Mouse (Mus musculus) thymus, adult 2 months (tissue): ENCODE measurements around the gene Plekhh1.

ENCODE experiments used
- CTCF ChIP-seq: fragments of 200-500 bp; IDR thresholded peaks from 2 replicates; pipeline ENCODE4 v1.5.1; 2012; ENCODE audit warnings: mild to moderate bottlenecking, control low read depth, low read length, moderate library complexity, borderline replicate concordance; ENCODE audit not compliant: control insufficient read depth, poor library complexity, insufficient read depth; ENCODE audit errors: extremely low read depth
- POLR2A ChIP-seq: fragments of 200-500 bp; IDR thresholded peaks from 2 replicates; pipeline ENCODE4 v1.6.1; 2012; ENCODE audit warnings: mild to moderate bottlenecking, low read length, control low read depth, moderate library complexity; ENCODE audit not compliant: control insufficient read depth, poor library complexity, insufficient read depth; ENCODE audit errors: extremely low read depth

DNA sequence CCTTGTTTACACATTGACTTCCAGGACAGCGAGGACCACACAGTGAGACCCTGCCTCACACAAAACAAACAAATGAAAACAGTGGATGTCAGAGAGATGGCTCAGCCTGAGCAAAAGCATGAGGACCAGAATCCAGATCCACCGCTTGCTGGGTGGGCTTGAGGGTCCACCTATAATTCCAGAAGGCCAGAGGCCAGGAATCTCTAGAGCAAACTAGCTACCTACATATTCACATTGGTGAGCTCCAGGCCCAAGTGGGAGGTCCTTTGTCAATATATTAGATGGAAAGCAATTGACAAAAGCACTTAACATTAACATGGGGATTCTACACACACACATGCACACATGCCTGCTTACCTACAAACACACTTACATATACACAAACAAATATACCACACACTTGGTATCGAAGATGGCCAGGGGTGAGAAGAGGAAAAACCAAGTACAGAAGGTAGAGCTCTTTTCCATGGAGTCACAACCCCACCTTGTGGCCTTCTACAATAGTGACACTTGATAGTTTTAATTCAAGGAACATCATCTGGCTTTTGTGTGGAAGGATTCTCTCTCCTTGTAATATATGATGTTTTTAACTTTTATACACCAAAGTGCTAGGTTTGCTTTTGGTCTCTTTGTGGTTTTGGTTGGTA is 68.3 kb downstream of the Plekhh1 start:
- no peak for TF ChIP-seq CTCF
- no peak for TF ChIP-seq POLR2A
